Mouse (Mus musculus) lung, postnatal 36 days (tissue): Measurements from ENCODE around the gene Chst15.

Source experiments
- DNase-seq: peaks from one replicate; pipeline ENCODE4 v3.0.0; 2022; ENCODE audit warnings: mixed read lengths

Chst15 gene

DNA sequence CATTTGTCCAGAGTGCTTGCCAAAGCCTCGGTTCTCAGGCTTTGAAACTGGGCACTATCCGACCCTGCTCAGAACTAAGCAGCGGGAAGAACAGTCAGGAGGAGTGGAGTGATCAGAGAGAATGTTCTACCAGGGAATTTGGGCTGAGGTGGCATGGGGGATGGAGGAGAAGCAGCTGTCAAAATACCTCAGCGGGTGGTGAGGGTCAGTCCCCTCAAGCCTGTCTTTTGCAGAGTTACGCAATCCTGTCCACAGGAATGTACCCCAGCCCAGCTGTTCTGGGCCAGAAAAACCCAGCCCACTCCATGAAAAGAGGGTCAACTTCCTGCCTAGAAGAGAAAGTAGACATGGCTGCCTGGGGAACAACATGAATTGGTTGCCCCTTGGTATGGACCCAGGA lies 56.4 kb downstream of the Chst15 start:
- DNase-seq: peak; percentile 31

DNA sequence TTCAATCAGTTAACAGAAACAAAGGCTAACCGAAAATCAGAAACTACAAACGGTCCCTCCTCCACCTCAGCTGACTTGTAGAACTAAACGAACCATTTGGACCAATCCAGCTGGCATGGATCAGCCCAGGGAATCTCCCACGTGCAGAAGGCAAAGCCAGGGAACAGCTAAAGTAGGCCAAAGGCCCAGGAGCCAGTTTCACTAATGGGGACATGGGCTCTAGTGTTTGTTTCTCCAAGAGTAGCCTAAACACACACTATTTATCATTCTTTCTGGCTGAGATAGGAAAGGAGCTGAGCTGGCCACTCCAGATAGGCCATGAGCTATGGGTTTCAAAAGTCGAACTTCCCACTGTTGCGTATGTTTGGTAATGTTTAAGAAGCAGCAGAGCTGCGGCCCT lies 58.2 kb downstream of the Chst15 start:
- peak; percentile 79 for DNase-seq

DNA sequence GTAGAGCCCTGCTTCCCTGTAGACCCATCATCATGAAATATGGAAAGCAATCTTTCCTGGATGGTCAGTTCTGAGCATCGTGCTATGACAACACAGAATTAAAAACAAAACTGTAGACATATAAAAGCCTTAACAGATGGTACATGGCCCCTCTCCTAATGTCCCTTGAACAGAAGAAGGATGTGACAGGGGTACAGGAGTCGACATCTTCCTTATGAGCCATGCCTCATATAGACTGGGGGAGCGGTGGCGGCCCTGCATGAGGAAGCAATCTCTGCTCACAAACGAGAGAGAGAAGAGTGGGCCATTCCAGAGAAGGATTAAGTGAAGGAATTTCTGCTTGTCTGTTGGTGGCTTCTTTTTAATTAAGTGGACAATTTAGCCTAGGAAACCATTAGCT lies 58.8 kb downstream of the Chst15 start:
- DNase-seq: no peak

DNA sequence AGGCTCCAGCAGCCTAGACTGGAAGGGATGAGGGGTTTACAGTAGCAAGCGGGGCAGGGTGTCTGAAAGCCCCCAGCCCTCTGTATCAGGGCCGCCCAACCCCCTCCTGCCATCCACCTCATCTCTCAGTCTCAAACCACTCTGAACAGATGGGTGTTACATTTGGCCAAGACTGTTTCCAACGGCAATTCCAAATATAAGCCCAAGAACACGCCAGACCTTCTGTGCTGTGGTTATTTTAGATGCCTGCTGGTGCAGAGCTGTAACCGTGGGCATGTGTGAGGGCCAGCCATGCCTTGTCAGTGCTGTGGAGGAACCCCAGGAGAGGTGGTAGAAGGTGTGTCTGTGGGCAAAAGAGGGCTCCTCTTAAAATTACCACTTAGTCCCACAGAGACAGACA lies 63.5 kb downstream of the Chst15 start:
- DNase-seq: no peak

DNA sequence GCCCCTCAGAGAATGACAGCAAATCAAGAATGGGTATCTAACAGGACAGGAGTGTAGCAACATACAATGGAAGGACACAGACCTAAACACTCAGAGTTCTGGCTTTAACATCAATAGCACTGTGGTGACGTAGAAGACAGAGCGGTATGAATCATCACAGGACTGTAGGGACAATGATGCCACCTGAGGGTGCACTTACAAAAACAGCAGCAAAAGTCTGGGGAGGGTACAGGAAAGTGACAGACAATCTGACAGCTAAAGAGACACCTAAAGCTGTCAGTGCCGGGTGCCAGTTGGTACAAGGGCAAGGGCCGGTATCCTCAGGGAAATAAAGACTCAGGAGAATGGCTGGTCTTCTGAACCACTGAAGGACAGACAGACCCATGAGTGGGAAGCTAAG lies 64.0 kb downstream of the Chst15 start:
- DNase-seq: no peak

DNA sequence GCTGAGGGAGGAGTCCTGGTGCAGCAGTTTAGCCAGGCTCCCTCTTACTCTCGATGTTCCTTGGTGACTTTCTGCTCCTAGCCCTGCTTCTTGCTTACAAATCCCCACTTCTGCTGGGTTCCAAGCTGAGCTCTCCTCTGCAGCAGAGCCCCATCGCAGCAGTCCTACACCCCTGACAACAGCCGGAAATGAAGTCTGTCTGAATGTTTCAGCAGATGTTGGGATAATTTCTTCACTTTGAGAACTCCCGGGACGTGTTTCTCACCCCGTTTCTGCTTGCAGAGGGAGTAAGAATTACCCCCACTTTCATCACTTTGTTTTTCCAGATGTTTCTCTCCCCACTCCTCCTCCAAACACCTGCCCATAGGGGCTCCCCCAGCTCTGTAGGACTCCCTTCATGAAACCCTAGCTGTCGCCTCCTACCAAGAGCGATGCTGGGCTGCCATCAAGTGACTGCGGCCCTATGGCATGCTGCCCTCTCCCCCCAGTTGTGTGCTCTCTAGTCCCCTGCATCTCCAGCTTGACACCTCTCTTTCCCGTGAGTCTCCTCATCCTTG lies 67.4 kb downstream of the Chst15 start:
- DNase-seq: no peak

DNA sequence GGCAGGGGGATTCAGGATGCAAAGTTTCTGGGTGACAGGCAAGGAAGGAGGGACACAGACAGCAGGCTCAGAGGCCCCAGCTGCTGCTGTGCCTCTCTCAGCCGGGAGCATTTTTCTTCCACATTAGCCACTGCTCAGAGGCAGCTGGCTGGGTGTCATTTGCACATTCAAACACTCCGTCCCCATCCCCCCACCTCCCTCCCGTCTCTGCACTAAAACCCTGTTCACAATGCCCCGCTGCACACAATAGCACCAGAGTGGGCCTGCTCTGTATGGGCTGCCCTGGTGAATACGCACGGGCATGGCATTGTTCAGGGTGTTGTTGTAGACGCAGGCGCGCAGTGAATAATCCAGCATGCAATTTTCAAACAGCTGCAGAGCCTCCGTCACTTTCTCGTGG lies 69.5 kb downstream of the Chst15 start:
- no peak for DNase-seq

DNA sequence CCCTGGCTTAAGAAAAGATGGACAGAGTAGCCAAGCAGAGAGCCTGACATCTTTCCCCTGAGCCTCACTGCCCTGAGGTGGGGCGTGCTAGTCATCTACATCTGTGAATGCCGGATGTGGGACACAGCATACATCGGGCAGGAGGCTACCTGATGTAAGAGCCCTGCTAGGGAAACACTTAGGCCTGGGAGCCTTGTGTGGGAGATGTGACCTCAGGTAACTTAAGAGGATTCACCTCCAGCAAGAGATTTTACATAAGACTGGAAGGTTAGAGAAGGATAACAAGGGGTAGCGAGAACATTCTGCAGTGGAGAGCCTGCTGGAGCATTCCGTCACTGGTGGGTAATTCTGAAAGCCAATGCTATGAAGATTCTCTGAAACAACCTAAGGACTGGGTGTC lies 69.9 kb downstream of the Chst15 start:
- DNase-seq: no peak

DNA sequence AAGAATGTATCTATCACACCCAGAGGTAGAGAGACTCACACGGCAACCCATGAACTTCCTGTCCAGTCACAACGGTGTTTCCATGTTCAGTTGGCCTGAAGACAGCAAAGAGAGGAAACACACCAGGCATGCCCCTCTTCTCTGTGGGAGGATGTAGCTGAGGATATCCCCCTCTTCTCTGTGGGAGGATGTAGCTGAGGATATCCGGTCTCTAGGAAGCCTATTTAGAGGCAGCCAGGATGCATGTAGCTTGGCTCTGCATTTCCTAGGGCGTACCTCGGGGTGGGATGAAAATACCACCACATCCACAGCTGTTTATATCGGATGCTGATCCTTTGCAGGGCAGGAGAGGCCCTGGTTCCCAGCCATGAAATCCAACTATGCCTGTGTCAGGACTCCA lies 71.3 kb downstream of the Chst15 start:
- DNase-seq: peak; percentile 66

DNA sequence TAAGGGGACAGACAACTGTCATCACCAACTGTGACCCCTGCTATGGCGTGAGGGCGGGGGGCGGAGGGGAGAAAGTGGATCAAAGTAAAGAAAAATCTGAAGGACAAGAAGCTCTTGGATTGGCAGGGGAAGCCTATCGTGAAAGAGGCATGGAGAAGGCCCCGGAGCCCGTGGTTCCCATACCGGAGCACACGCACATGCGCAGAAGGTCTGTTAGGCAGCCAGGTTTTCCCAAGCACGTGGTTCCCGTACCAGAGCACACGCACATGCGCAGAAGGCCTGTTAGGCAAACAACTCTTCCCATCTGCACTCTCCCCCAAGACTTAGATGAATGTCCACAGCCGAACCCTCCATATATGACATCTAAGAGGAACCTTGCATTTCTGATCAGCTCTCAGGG lies 72.4 kb downstream of the Chst15 start:
- DNase-seq: no peak

DNA sequence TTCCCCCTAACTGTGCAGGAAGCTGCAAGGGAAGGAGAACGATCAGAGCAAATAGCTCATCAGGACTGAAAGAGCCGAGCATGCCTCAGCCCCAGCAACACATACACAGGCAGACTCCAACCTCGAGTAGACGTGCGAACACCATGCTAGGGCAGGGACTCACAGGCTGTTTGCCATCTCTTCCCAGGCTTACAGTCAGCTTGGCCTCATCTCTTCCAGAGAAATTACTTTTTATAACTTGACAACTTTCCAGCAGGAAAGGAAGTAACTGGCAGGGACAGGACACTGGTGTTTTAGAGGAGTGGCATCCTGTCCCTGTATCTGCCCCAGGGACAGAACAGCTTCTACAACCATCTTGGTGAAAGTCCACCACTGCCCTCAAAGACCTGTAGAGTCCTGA lies 73.8 kb downstream of the Chst15 start:
- peak; percentile 54 for DNase-seq

DNA sequence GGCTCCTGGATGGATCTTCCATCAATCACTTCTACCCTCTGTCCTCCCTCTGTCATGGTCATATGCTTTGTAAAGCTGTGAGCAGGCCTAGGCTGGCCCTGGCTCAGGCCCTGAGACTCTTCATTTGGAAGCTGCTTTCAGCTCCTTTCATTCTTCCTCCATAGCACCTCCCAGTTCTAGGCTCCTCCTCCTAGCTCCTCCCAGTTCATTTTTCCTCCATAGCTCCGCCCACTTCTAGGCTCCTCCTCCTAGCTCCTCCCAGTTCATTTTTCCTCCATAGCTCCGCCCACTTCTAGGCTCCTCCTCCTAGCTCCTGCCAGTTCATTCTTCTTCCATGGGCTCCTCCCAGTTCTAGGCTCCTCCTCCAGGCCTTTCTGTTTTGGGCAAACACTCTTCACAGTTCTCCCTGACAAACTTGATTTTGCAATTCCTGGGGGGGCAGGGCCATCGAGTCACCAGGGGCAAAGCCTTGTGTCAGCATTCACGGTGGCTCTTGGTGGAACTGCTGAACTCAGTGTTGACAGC lies 74.3 kb downstream of the Chst15 start:
- peak; percentile 75 for DNase-seq

DNA sequence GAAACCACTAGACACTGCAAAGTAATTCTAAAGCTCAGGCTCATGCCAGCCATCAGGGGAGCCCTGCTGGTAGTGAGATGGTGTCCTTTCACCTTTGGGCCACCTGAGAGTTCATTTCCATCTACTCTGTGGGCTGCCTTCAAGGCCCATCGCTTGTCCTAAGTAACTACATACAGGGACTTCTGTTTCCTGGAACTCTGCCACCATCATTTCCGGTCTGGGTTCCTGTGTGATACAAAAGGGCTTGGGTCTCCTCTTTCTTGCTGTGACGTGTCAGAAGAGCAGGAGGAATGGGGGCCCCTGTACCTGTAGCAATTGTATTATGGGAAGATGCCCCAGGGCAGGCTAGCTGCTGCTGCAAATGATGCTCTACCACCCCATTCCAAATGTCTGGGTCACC lies 78.1 kb downstream of the Chst15 start:
- peak; percentile 34 for DNase-seq

DNA sequence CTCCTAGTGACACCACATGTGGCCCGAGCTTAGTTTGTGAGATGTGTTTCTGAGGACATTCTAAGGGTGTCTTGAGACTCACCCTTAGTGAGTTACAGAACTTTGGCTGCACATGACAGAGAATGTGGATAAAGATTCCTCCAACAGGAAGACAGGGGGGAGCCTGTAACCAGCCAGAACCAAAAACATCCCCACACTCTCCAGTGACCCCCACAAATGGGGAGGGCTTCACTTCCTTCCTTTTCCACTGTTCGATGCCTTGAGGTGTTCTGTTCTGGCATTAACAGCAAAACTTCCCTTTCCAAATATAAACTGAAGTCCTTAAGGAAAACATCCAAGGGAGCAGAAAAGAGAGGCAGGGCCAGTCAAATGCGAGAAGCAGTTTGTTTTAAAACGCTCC lies 79.8 kb downstream of the Chst15 start:
- peak; percentile 67 for DNase-seq

DNA sequence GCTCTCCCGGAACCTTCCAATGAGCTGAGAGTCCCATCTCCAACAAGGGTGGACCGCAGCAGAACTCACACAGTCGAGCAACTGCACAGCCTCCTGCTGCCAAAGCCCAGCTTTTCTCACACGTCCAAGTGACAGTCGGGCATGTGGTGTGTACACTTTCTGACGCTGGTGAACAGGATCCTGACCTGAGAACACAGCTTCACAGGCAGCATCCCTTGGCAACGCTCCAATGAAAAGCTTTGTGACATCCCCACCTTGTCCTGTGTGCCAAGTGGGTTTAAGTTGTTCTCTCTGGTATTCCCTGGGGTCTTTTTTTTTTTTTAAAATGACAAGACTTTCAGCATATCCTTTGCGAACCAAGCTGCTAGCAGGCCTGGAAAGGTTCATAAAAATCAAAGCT lies 80.2 kb downstream of the Chst15 start:
- peak; percentile 27 for DNase-seq

DNA sequence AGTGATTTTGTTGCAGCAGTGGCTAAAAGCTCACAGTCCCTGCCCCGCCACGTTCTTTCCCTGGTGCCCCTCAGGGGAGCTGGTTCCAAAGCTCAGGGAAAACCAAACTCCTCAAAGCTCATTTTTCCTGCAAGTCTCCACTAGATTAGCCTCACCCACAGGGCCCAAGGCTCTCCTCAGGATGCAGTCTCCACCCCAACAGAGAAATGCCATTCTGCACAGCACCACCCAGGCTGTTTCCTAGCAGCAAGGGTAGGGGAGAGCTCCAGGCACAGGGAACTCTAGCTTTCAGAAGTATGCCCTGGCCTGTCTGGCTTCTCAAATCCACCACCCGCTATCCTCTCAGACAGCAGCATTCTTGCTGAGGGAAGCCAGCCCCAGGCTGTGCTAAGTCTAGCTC lies 82.8 kb downstream of the Chst15 start:
- no peak for DNase-seq

DNA sequence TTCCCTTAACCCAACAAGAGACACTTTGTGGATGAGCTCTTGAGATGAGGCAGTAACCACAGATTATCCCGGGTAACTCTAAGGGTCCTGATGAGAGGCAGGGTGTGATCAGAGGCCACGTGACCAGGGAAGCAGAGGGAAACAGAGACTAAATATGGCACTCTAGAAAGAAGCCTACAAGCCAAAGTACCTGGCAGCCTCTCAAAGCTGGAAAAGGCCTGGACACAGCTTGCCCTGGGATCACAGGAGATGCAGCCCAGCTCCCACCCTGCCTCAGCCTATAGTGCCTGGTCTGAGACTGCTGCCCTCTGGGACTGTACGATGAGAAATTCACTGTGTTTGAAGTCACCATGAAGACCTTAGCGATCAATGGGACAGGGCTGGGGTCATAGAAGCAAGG lies 83.3 kb downstream of the Chst15 start:
- DNase-seq: no peak

DNA sequence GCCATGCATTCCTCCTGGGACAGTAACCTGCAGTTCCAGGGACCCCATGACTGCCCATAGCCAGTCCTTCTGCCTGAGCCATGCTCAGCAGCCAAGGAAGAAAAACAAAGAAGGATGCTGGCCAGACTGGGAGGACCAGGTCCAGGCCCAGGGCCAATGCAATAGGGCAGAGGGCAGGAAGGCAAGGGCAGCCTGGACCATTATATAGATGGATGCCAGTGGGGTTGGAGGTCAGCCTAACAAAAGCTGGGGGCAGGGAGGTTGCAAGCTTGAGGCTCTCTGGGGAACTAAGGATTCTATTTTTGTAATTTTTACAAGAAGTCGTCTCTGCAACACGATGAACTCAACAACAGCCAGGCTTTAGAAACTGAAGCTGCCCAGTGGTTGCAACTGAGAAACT lies 84.1 kb downstream of the Chst15 start:
- peak; percentile 26 for DNase-seq

DNA sequence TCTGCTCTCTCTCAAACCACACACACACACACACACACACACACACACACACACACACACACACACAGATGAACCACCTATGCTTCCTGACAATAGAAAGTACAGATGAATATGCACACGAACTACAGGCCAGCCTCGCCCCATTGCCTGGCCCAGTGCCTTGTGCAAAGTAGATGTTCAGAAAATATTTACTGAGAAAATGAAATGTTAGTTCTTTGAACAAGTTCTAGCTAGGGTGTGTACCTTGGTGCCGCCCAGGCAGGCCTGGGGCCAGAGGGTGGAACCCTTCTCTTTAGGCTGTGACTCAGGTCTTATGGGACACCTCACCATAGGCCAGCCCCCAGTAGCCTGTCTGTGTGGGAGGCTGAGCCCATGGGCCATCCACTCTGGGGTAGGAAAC lies 85.6 kb downstream of the Chst15 start:
- peak; percentile 42 for DNase-seq

DNA sequence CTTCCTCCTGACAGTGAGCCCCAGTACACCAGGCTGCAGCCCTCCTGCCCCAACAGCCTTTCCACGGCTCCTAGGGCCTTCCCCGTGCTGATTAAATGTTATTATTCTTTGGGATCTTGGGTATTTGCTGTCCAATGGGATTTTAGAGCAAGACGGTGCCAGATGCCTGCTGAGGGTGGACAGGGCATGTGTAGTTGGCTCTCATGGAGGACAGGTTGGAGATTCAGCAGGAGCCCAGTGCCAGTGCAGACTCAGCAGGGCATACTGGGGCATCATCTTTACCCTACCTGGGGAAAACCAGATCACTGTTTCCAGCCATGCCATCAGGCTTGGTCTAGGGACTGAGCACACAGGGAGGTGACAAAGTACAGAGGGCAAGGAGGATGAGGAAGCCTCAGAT lies 86.1 kb downstream of the Chst15 start:
- DNase-seq: no peak

DNA sequence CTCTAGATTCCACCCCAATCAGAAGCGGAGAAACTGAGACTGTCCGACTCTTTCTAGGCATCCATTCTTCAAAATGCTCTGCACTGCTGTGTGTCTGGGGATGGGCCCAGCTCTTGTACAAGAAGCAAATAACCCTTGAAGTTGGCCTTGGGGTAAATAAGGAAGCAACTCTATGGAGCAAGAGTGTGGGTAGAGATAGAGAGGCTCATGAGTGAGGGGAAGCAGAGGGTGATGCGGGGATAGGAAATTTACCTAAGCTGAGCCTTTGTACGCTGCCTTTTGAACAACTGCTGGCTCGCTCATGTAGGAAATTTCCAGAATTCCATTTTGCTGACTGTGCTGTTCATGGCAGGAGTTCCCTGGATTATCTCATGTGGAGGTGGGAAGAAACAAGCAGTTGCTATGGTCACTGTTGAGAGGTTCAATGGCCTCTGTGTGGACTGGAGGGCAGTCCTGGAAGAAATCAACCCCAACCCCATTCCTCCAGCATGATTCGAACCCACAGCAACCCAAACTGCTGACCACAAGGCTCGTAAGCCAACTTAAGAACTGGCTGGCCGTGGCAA lies 89.9 kb downstream of the Chst15 start:
- no peak for DNase-seq

DNA sequence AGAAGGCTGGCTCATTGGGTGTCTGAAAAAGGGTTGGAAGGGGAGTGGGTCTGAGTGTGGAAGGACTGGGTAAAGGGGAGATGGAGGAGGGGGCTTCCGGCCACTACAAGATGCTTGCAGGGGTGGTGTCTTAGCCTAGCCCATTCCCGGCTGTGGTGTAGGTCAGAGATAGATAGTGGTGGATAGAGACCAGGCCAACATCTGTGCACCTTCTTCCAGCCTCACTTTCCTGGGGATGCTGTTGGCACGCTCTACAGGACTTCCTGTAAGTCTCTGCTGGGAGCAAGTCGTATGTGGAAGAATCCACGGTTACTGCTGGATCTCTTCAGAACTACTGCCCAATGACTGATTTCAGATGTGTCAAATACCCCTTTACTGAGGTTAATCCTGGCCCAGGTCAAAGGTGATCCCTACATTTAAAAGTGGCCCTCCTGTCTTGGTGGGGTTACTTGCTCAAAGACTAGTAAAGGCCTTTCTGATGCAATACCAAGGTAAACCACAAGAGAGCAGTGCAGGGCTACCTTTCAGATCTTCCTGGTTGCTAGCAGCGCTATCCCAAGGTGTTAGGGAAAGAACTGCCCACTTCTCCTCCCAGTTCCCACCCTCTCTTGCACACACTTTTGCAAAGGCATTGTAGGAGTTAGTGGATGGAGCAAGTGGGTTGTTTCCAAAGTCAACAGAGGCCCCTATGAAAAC lies 90.5 kb downstream of the Chst15 start:
- DNase-seq: peak; percentile 96

DNA sequence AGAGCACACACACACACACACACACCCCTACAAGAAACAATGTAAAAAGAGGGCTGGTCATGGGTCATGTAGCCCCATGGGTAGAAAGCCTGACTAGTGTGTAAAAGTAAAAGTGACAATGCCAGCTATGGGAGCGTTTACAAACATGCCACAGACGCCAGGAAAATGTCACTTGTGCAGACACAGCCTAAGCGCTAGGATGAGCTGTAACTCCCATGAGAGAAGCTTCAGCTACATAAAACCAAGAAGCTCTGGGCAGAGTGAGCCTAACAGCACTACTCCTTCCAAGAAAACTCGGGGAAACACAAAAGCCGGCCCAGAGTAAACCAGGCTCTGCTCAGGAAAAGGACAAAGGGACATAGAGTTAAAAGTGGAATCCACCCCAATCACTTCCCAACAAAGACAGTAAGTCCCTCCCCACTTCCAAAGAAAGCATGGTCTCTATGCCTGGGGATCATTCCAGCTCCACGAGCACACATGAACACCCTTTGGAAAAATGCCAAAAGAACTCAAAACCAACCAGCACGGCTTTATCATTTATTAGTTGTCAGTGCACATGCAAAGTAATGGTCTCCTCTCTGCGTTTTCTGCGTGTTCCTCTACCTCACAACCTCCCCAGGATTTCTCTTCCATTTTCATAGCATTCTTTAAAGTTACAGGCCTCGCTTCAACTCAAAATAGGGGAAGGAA lies 93.4 kb downstream of the Chst15 start:
- no peak for DNase-seq

DNA sequence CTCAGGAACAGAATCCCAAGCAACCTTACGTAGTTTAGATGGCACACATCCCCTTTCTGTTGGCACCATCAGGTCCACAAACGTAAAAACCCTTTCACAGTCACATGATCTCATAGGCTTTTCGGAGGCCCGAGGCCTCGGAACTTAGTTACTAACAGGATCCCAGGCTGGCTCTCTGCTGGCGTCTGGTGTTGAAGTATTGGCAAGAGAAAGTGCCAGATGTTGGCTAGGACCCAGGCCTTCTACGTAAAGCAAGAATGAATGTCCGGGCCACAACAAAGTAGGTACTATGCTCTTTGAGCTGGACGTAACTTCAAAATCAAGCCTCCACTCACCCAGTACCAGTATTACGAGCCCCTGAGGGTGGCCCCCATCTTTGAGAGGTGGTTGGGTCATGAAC lies 103.0 kb downstream of the Chst15 start:
- DNase-seq: no peak
